Mouse (Mus musculus) neural tube, embryonic 14.5 days (tissue): ENCODE measurements around the gene Irs3. TPM values are rescaled to one million over a fixed set of nuclear protein-coding genes. Genes with fewer than 3 reads are reported as not detected.

ENCODE experiments used
- ATAC-seq: fragments of 200-750 bp; cut with Nextera tagmentation; 2 replicates; pipeline ENCODE4 v1.8.0; 2017; ENCODE audit warnings: low read depth, mild to moderate bottlenecking, moderate TSS enrichment, moderate library complexity
- H3K27ac ChIP-seq: fragments of 300-500 bp; sonication (generic); 2 replicates; pipeline ENCODE4 v1.5.1; 2014; ENCODE audit warnings: low read depth, mild to moderate bottlenecking, control low read depth, low read length, moderate library complexity, mixed read lengths
- H3K27me3 ChIP-seq: fragments of 300-500 bp; sonication (generic); 2 replicates; pipeline ENCODE4 v1.6.1; 2014; ENCODE audit warnings: low read length; ENCODE audit not compliant: control insufficient read depth, insufficient read depth
- H3K36me3 ChIP-seq: fragments of 300-500 bp; sonication (generic); 2 replicates; pipeline ENCODE4 v1.6.1; 2014; ENCODE audit warnings: low read length, mixed read lengths; ENCODE audit not compliant: control insufficient read depth, insufficient read depth
- H3K4me1 ChIP-seq: fragments of 300-500 bp; sonication (generic); 2 replicates; pipeline ENCODE4 v1.6.1; 2014; ENCODE audit warnings: low read length; ENCODE audit not compliant: control insufficient read depth, insufficient read depth
- H3K4me2 ChIP-seq: fragments of 300-500 bp; sonication (generic); 2 replicates; pipeline ENCODE4 v1.6.1; 2014; ENCODE audit warnings: mild to moderate bottlenecking, low read depth, low read length, control low read depth
- H3K4me3 ChIP-seq: fragments of 300-500 bp; sonication (generic); 2 replicates; pipeline ENCODE4 v1.5.1; 2014; ENCODE audit warnings: low read depth, low read length, control low read depth, mixed read lengths
- H3K9ac ChIP-seq: fragments of 300-500 bp; sonication (generic); replicated peaks from 2 replicates; pipeline ENCODE4 v1.6.1; 2014; ENCODE audit warnings: low read depth, mild to moderate bottlenecking, control low read depth, low read length, mixed read lengths
- H3K9me3 ChIP-seq: fragments of 300-500 bp; sonication (generic); 2 replicates; pipeline ENCODE4 v1.6.1; 2016; ENCODE audit warnings: low read length; ENCODE audit not compliant: control insufficient read depth
- WGBS: fragments of 180-500 bp; shearing (Covaris S2); extraction: QIAGEN DNeasy Blood & Tissue Kit; methylation state at CpG from one replicate; pipeline ENCODE4 v1.1.7; 2014; 5-methylcytosine and 5-hydroxymethylcytosine counted together
- polyA plus RNA-seq: library from polyadenylated mRNA; unstranded; fragments of >200 nt; fragmentation: Nextera tagmentation; extraction: Ambion mirVana; gene quantifications from 2 replicates; pipeline ENCODE4 v1.2.1, GENCODE M21; 2014

The Irs3 gene
- polyA plus RNA-seq, 1 experiment from 2014 or later = 0.31 TPM

- Histone ChIP-seq H3K9me3 (no peaks in the 10 kb centered on the region), H3K9ac (no peak overlapping the region), H3K27ac (0 out of 2 replicates have a peak overlapping the region, but pooled peaks have one; percentile 22), H3K4me3 (no peak overlapping the region), H3K4me2 (no peak overlapping the region), H3K4me1 (peaks cover 3% of the 10 kb centered on the region; the same call in 1 of the 2 replicates), H3K27me3 (no peaks in the 10 kb centered on the region), H3K36me3 (0 out of 2 replicates have a peak, but pooled peaks cover 4% of the 10 kb centered on the region)
- 42% methylated on average over 9 of the region's 9 CpGs for WGBS
- no peak for ATAC-seq
Observed at GRCm38 (mm10) chr5:137671443-137672240, 26.1 kb upstream of the Irs3 start.

DNA sequence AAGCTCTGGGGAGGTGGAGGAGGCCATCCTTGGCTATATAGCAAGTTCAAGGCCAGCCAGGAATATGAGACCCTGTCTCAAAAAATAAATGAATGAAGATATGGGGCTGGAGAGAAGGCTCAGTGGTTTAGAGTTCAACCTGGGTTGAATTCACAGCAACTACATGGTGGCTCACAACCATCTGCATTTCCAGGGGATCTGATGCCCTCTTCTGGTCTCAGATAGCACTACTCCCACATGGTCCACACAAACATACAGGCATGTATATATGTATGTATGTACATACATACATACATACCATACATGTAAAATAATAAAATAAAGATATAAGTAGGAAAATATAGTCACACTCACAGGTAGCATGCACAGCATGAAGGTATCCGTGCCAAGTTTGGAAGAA lies 24.7 kb upstream of the Irs3 start:
- 97% methylated on average over 1 of the region's 1 CpGs for WGBS
- Histone ChIP-seq H3K4me1 (peaks cover 3% of the 10 kb centered on the region; the same call in 1 of the 2 replicates), H3K9me3 (no peaks in the 10 kb centered on the region), H3K36me3 (peaks cover 9% of the 10 kb centered on the region), H3K4me2 (no peak overlapping the region), H3K27me3 (no peaks in the 10 kb centered on the region), H3K27ac (no peak overlapping the region), H3K9ac (no peak overlapping the region), H3K4me3 (no peak overlapping the region)
- ATAC-seq = no peak

DNA sequence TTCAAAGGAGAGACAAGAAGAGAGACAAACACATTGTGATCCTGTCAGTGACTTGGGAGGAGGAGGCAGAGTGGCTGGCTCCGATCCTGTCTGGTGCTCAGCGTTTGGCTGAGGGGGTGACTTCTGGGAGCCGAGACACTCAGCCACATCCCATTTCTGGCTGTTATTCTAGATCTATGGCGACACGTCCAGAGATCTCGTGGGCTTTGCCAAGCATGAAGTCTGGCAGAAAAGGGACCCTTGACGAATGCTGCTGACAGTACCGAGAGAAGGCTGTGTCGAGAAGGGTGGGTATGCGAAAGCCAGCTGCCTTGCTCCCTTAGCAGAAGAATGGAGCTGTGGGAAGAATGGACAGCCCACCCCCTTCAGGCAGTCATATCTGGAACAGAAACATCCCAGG lies 23.5 kb upstream of the Irs3 start:
- Histone ChIP-seq H3K4me3 (no peak overlapping the region), H3K36me3 (peaks cover 13% of the 10 kb centered on the region), H3K4me2 (no peak overlapping the region), H3K9me3 (no peaks in the 10 kb centered on the region), H3K4me1 (peaks cover 3% of the 10 kb centered on the region; the same call in 1 of the 2 replicates), H3K27me3 (no peaks in the 10 kb centered on the region), H3K27ac (no peak overlapping the region), H3K9ac (no peak overlapping the region)
- 74% methylated on average over 10 of the region's 10 CpGs for WGBS
- no peak for ATAC-seq

GRCm38 (mm10) chr5:137663057-137663456 lies 17.5 kb upstream of the Irs3 start:
- Histone ChIP-seq H3K4me3 (no peak overlapping the region), H3K9ac (no peak overlapping the region), H3K4me2 (no peak overlapping the region), H3K9me3 (no peaks in the 10 kb centered on the region), H3K4me1 (no peaks in the 10 kb centered on the region), H3K27me3 (no peaks in the 10 kb centered on the region), H3K36me3 (peaks cover 35% of the 10 kb centered on the region), H3K27ac (no peak overlapping the region)
- 66% methylated on average over 9 of the region's 9 CpGs for WGBS
- ATAC-seq = no peak

- Histone ChIP-seq H3K4me2 (no peak overlapping the region), H3K9me3 (no peaks in the 10 kb centered on the region), H3K4me1 (no peaks in the 10 kb centered on the region), H3K9ac (no peak overlapping the region), H3K27ac (no peak overlapping the region), H3K27me3 (no peaks in the 10 kb centered on the region), H3K36me3 (peaks cover 25% of the 10 kb centered on the region), H3K4me3 (no peak overlapping the region)
- WGBS = 90% methylated on average over 6 of the region's 6 CpGs
- no peak for ATAC-seq
Observed at GRCm38 (mm10) chr5:137660064-137660688, 14.7 kb upstream of the Irs3 start.

- H3K4me1 ChIP-seq = no peaks in the 10 kb centered on the region
- no peak overlapping the region for H3K4me2 ChIP-seq
- no peak overlapping the region for H3K4me3 ChIP-seq
- peaks cover 17% of the 10 kb centered on the region for H3K36me3 ChIP-seq
- H3K9ac ChIP-seq = no peak overlapping the region
- no peak overlapping the region for H3K27ac ChIP-seq
- ATAC-seq = peak; percentile 73; the same call in 1 of the 2 replicates
- WGBS = 35% methylated on average over 6 of the region's 6 CpGs
- no peaks in the 10 kb centered on the region for H3K9me3 ChIP-seq
- H3K27me3 ChIP-seq = no peaks in the 10 kb centered on the region
Observed at GRCm38 (mm10) chr5:137656977-137657376, 11.5 kb upstream of the Irs3 start.

- ATAC-seq = no peak
- Histone ChIP-seq H3K4me1 (0 out of 2 replicates have a peak, but pooled peaks cover 4% of the 10 kb centered on the region), H3K9ac (no peak overlapping the region), H3K27me3 (no peaks in the 10 kb centered on the region), H3K9me3 (no peaks in the 10 kb centered on the region), H3K27ac (no peak overlapping the region), H3K36me3 (peaks cover 5% of the 10 kb centered on the region; the same call in 1 of the 2 replicates), H3K4me3 (no peak overlapping the region), H3K4me2 (no peak overlapping the region)
- 77% methylated on average over 7 of the region's 7 CpGs for WGBS
Observed at GRCm38 (mm10) chr5:137654746-137655145, 9.2 kb upstream of the Irs3 start.

- H3K4me2 ChIP-seq = no peak overlapping the region
- no peak overlapping the region for H3K27ac ChIP-seq
- 94% methylated on average over 10 of the region's 10 CpGs for WGBS
- no peak for ATAC-seq
- H3K9ac ChIP-seq = no peak overlapping the region
- no peaks in the 10 kb centered on the region for H3K9me3 ChIP-seq
- peaks cover 7% of the 10 kb centered on the region; the same call in 1 of the 2 replicates for H3K4me1 ChIP-seq
- H3K36me3 ChIP-seq = peaks cover 5% of the 10 kb centered on the region; the same call in 1 of the 2 replicates
- no peak overlapping the region for H3K4me3 ChIP-seq
- no peaks in the 10 kb centered on the region for H3K27me3 ChIP-seq
Observed at GRCm38 (mm10) chr5:137653366-137653765, 7.9 kb upstream of the Irs3 start.

- Histone ChIP-seq H3K4me3 (no peak overlapping the region), H3K27me3 (no peaks in the 10 kb centered on the region), H3K9ac (no peak overlapping the region), H3K27ac (no peak overlapping the region), H3K9me3 (no peaks in the 10 kb centered on the region), H3K36me3 (peaks cover 5% of the 10 kb centered on the region; the same call in 1 of the 2 replicates), H3K4me1 (peaks cover 11% of the 10 kb centered on the region; the same call in 1 of the 2 replicates), H3K4me2 (no peak overlapping the region)
- WGBS = 31% methylated on average over 3 of the region's 3 CpGs
- ATAC-seq = no peak
Observed at GRCm38 (mm10) chr5:137652474-137652873, 7.0 kb upstream of the Irs3 start.
